Mouse (Mus musculus) heart, adult 8-10 months (tissue): ENCODE results near the gene Preb. TPM values are rescaled to one million over a fixed set of nuclear protein-coding genes. Genes with fewer than 3 reads are reported as not detected.

Experiments
- total RNA-seq, 4 experiments: library from RNA; stranded (reverse); gene quantifications; 2 replicates each; pipeline ENCODE4 v1.2.4; 2022

Preb gene
- total RNA-seq, 4 experiments from 2014 or later: 82.1 to 97.6 (median 89.6) TPM

Other genes starting within 250 kb of the Preb start
- 1 to 10 TPM in 2 of 4 experiments, under 1 TPM in 2; 0.57 to 1.4 (median 0.91) TPM for gene Dpysl5, start 248.8 kb downstream of the Preb start, total RNA-seq
- gene Mapre3, start 145.7 kb downstream of the Preb start, total RNA-seq: 10 to 100 TPM; 43.1 to 48.3 (median 44.5) TPM
- gene Tmem214, start 92.3 kb downstream of the Preb start, total RNA-seq: 10 to 100 TPM; 37.4 to 39.9 (median 38.4) TPM
- gene Agbl5, start 71.7 kb downstream of the Preb start, total RNA-seq: 1 to 10 TPM; 4.9 to 6.3 (median 5.6) TPM
- 100 to 1,000 TPM; 140 to 164 (median 156) TPM for gene Ost4, start 52.6 kb downstream of the Preb start, total RNA-seq
- gene Emilin1, start 47.0 kb downstream of the Preb start, total RNA-seq: 10 to 100 TPM; 13.9 to 16.6 (median 16.0) TPM
- 10 to 100 TPM; 23.8 to 31.8 (median 26.6) TPM for gene Khk, start 38.9 kb downstream of the Preb start, total RNA-seq
- under 1 TPM; 0.37 to 0.97 (median 0.60) TPM for gene Cgref1, start 14.8 kb downstream of the Preb start, total RNA-seq
- gene Tcf23, start 8.3 kb upstream of the Preb start, total RNA-seq: 1 to 10 TPM in 1 of 4 experiments, under 1 TPM in 3; 0.85 to 1.9 (median 0.91) TPM
- 10 to 100 TPM; 51.3 to 56.5 (median 53.1) TPM for gene Atraid, start 88.0 kb upstream of the Preb start, total RNA-seq
- 10 to 100 TPM; 10.8 to 18.8 (median 12.4) TPM for gene Slc5a6, start 88.6 kb upstream of the Preb start, total RNA-seq
- 10 to 100 TPM; 13.0 to 17.3 (median 16.3) TPM for gene Cad, start 94.4 kb upstream of the Preb start, total RNA-seq
- gene Dnajc5g, start 145.9 kb upstream of the Preb start, total RNA-seq: not detected
- gene Slc30a3, start 147.9 kb upstream of the Preb start, total RNA-seq: under 1 TPM in 1 of 4 experiments, not detected in 3; 0.16 TPM
- 100 to 1,000 TPM; 360 to 427 (median 392) TPM for gene Trim54, start 156.4 kb upstream of the Preb start, total RNA-seq
- gene Ucn, start 178.5 kb upstream of the Preb start, total RNA-seq: not detected
- gene Mpv17, start 193.9 kb upstream of the Preb start, total RNA-seq: 10 to 100 TPM; 48.1 to 63.1 (median 53.9) TPM
- 1 to 10 TPM in 1 of 4 experiments, under 1 TPM in 3; 0.29 to 3.4 (median 0.55) TPM for gene Gm29609, start 219.6 kb upstream of the Preb start, total RNA-seq
- 10 to 100 TPM; 23.6 to 33.3 (median 26.4) TPM for gene Gtf3c2, start 219.8 kb upstream of the Preb start, total RNA-seq
- gene Snx17, start 232.9 kb upstream of the Preb start, total RNA-seq: 10 to 100 TPM; 62.1 to 65.5 (median 62.7) TPM
- 10 to 100 TPM; 40.2 to 53.8 (median 44.7) TPM for gene Eif2b4, start 233.1 kb upstream of the Preb start, total RNA-seq
- 10 to 100 TPM in 1 of 4 experiments, 1 to 10 TPM in 3; 7.1 to 11.2 (median 8.1) TPM for gene Zfp513, start 241.9 kb upstream of the Preb start, total RNA-seq